Mouse (Mus musculus) thymus, adult 2 months (tissue): ENCODE measurements around the gene Wars.

Experiments
- CTCF ChIP-seq: fragments of 200-500 bp; IDR thresholded peaks from 2 replicates; pipeline ENCODE4 v1.5.1; 2012; ENCODE audit warnings: mild to moderate bottlenecking, control low read depth, low read length, moderate library complexity, borderline replicate concordance; ENCODE audit not compliant: control insufficient read depth, poor library complexity, insufficient read depth; ENCODE audit errors: extremely low read depth
- POLR2A ChIP-seq: fragments of 200-500 bp; IDR thresholded peaks from 2 replicates; pipeline ENCODE4 v1.6.1; 2012; ENCODE audit warnings: mild to moderate bottlenecking, low read length, control low read depth, moderate library complexity; ENCODE audit not compliant: control insufficient read depth, poor library complexity, insufficient read depth; ENCODE audit errors: extremely low read depth

- TF ChIP-seq POLR2A: no peak
- TF ChIP-seq CTCF: no peak
These were observed 57.3 kb downstream of the Wars start for GRCm38 (mm10) chr12:108836722-108837121.
